Mouse (Mus musculus) spleen, postnatal 14 days (tissue): Measurements from ENCODE around the gene Rcn2.

ENCODE experiments used
- DNase-seq, 2 experiments: peaks; one replicate each; pipeline ENCODE4 v3.0.0; 2021 to 2022; ENCODE audit warnings: low spot score in 2 of 2

Gene Rcn2

GRCm38 (mm10) chr9:56092102-56092501 lies 50.5 kb downstream of the Rcn2 start:
- DNase-seq: no peak

DNA sequence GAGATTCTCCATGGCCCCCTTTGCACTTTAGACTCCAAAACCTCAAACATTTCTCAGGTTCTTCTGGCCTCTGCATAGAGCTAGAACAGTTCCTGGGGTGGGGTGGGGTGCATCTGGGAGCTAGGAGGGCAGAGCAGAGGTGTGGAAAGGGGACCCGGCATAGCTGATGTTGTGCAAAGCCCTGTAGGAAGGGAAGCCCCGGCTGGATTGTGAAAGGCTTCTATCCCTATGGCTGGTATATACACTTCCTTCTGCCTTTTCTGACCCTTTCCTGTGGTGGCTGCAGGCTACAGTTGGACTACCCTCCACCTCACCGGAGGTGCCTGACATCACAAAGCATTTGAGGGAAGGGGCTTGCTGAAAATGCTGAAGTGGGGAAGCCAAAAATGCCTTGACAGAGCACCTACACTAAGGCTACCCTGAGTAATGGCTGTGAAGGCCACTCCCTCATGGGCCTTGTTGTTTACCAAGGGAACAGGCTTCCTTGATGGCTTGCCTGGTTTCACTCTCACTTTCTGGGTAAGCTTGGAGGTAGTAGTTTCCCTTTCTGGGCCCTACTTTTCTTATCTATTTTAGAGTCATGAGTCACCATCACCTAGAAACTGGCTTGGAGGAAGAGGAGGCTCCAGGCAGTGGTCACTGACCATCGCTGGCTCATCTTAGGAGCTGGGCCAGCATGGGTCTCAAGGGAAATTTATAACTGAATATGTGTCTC lies 56.1 kb downstream of the Rcn2 start:
- no peak for DNase-seq

- DNase-seq: no peak
Observed at GRCm38 (mm10) chr9:56100041-56100522, 58.4 kb downstream of the Rcn2 start.

- DNase-seq: no peak
Observed at GRCm38 (mm10) chr9:56101022-56101421, 59.4 kb downstream of the Rcn2 start.

GRCm38 (mm10) chr9:56104921-56105320 lies 63.3 kb downstream of the Rcn2 start:
- DNase-seq: no peak

DNA sequence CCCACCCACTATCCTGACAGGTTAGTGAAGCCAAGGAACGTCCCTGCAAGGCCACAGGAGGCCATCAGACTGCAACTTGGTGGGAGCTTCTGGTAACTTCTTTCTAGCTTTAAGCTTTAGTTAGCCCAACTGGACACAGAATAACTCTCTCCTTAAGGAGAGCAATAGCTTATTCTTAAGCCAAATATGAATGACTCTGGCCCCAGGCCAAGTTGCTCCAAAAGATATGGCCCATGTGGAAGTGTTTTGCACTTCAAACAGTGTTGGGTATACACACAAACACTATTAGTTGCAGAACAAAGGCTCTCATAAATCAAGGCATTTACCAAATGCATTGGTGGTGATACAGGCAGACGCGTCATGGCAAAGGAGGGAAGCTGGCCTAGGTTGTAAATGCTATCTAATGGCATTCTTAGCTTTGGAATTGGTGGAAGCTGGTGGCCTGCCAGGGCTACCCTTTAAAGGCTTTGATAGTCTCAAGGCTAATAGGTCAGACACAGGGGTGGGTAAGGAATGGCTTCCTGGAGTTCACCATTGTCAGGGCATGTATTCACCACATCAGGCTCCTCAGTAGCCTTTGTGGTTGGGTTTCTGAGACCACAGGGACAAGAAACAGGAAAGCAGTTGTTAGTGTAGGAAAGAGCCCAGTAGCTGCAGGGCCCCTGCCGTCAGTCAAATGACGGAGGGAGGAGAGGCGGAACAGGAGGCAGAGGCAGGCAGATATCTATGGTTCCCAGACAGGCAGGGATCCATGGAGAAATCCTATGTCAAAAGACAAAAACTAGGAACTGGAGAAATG lies 64.8 kb downstream of the Rcn2 start:
- DNase-seq: no peak

DNA sequence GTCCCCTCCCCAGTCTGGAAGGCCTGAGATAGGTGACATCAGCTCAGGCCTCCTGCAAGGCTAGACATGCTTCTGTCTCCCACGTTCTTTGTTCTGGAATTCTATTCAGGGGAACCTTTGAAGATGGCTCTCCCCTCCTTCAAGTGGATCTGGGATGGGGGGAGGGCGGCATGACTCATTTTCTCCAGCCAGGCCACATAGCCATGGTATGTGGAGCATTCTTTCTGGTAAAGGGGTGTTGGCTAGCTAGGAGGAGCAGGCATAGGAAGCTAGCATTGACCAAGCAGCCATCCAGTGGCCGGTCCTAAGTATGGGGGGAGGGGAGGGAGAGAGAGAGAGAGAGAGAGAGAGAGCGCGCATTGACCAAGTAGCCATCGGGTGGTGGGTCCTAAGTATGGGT lies 65.9 kb downstream of the Rcn2 start:
- no peak for DNase-seq

- no peak for DNase-seq
Observed at GRCm38 (mm10) chr9:56108174-56108573, 66.5 kb downstream of the Rcn2 start.
